Mouse (Mus musculus): Measurements from ENCODE around the gene Fcrl6. TPM values are rescaled to one million over a fixed set of nuclear protein-coding genes. Genes with fewer than 3 reads are reported as not detected.

Fcrl6 gene
- polyA plus RNA-seq, 1 experiment from 2014 or later: not detected

- Histone ChIP-seq H3K36me3 (ENCODE audit: control insufficient read depth, insufficient read depth, low read length) (no peaks in the 10 kb centered on the region), H3K4me3 (replicated peaks; ENCODE audit: low read length) (no peak overlapping the region), H3K4me2 (ENCODE audit: low read depth, low read length) (no peak overlapping the region), H3K27ac (ENCODE audit: low read length) (no peak overlapping the region), H3K27me3 (ENCODE audit: control insufficient read depth, insufficient read depth, low read length) (no peaks in the 10 kb centered on the region), H3K9me3 (replicated peaks; ENCODE audit: control insufficient read depth, low read length) (no peaks in the 10 kb centered on the region), H3K9ac (ENCODE audit: low read length) (no peak overlapping the region), H3K4me1 (ENCODE audit: control insufficient read depth, insufficient read depth, low read length) (no peaks in the 10 kb centered on the region)
- ATAC-seq (ENCODE audit: insufficient read depth, low FRiP score): no peak
- WGBS: 83% methylated on average over 2 of the region's 2 CpGs
Observed at GRCm38 (mm10) chr1:172634136-172634535, 31.8 kb upstream of the Fcrl6 start.

GRCm38 (mm10) chr1:172632451-172633326 lies 30.3 kb upstream of the Fcrl6 start, which contains the start of gene Dusp23:
Dusp23 (minus strand) TSS chr1:172632962.
- peak; percentile 98 for ATAC-seq (ENCODE audit: insufficient read depth, low FRiP score)
- H3K36me3 ChIP-seq (ENCODE audit: control insufficient read depth, insufficient read depth, low read length): no peaks in the 10 kb centered on the region
- under 1% methylated on average over 53 of the region's 53 CpGs for WGBS

GRCm38 (mm10) chr1:172631721-172632120 lies 29.4 kb upstream of the Fcrl6 start:
- Histone ChIP-seq H3K9me3 (replicated peaks; ENCODE audit: control insufficient read depth, low read length) (no peaks in the 10 kb centered on the region), H3K9ac (ENCODE audit: low read length) (no peak overlapping the region), H3K4me3 (replicated peaks; ENCODE audit: low read length) (no peak overlapping the region), H3K4me1 (ENCODE audit: control insufficient read depth, insufficient read depth, low read length) (no peaks in the 10 kb centered on the region), H3K27me3 (ENCODE audit: control insufficient read depth, insufficient read depth, low read length) (no peaks in the 10 kb centered on the region), H3K36me3 (ENCODE audit: control insufficient read depth, insufficient read depth, low read length) (no peaks in the 10 kb centered on the region), H3K27ac (ENCODE audit: low read length) (no peak overlapping the region), H3K4me2 (ENCODE audit: low read depth, low read length) (no peak overlapping the region)
- WGBS: 83% methylated on average over 5 of the region's 5 CpGs
- ATAC-seq (ENCODE audit: insufficient read depth, low FRiP score): no peak

More at GRCm38 (mm10) chr1:172632451-172633326, 30.3 kb upstream of the Fcrl6 start, which contains the start of gene Dusp23:
- Histone ChIP-seq H3K4me3 (replicated peaks; ENCODE audit: low read length) (peak within 1 kb of the TSS; percentile 89), H3K9ac (ENCODE audit: low read length) (peak within 1 kb of the TSS; percentile 85), H3K4me1 (ENCODE audit: control insufficient read depth, insufficient read depth, low read length) (no peaks in the 10 kb centered on the region), H3K27me3 (ENCODE audit: control insufficient read depth, insufficient read depth, low read length) (no peaks in the 10 kb centered on the region), H3K4me2 (ENCODE audit: low read depth, low read length) (peak within 1 kb of the TSS; percentile 72), H3K9me3 (replicated peaks; ENCODE audit: control insufficient read depth, low read length) (no peaks in the 10 kb centered on the region), H3K27ac (ENCODE audit: low read length) (peak within 1 kb of the TSS; percentile 90)

GRCm38 (mm10) chr1:172629831-172630230 lies 27.5 kb upstream of the Fcrl6 start:
- Histone ChIP-seq H3K27me3 (ENCODE audit: control insufficient read depth, insufficient read depth, low read length) (no peaks in the 10 kb centered on the region), H3K9ac (ENCODE audit: low read length) (no peak overlapping the region), H3K36me3 (ENCODE audit: control insufficient read depth, insufficient read depth, low read length) (no peaks in the 10 kb centered on the region), H3K4me1 (ENCODE audit: control insufficient read depth, insufficient read depth, low read length) (no peaks in the 10 kb centered on the region), H3K4me2 (ENCODE audit: low read depth, low read length) (no peak overlapping the region), H3K27ac (ENCODE audit: low read length) (no peak overlapping the region), H3K4me3 (replicated peaks; ENCODE audit: low read length) (no peak overlapping the region), H3K9me3 (replicated peaks; ENCODE audit: control insufficient read depth, low read length) (0 out of 2 replicates have a peak, but pooled peaks cover 3% of the 10 kb centered on the region)
- 64% methylated on average over 7 of the region's 7 CpGs for WGBS
- ATAC-seq (ENCODE audit: insufficient read depth, low FRiP score): no peak

- H3K27me3 ChIP-seq (ENCODE audit: control insufficient read depth, insufficient read depth, low read length): no peaks in the 10 kb centered on the region
- no peak overlapping the region for H3K27ac ChIP-seq (ENCODE audit: low read length)
- no peaks in the 10 kb centered on the region for H3K4me1 ChIP-seq (ENCODE audit: control insufficient read depth, insufficient read depth, low read length)
- ATAC-seq (ENCODE audit: insufficient read depth, low FRiP score): no peak
- H3K9me3 ChIP-seq (replicated peaks; ENCODE audit: control insufficient read depth, low read length): 0 out of 2 replicates have a peak, but pooled peaks cover 3% of the 10 kb centered on the region
- H3K4me2 ChIP-seq (ENCODE audit: low read depth, low read length): no peak overlapping the region
- no peak overlapping the region for H3K4me3 ChIP-seq (replicated peaks; ENCODE audit: low read length)
- no peaks in the 10 kb centered on the region for H3K36me3 ChIP-seq (ENCODE audit: control insufficient read depth, insufficient read depth, low read length)
- WGBS: 97% methylated on average over 3 of the region's 3 CpGs
- H3K9ac ChIP-seq (ENCODE audit: low read length): no peak overlapping the region
Observed at GRCm38 (mm10) chr1:172626306-172626705, 24.0 kb upstream of the Fcrl6 start.

GRCm38 (mm10) chr1:172624081-172624480 lies 21.7 kb upstream of the Fcrl6 start:
- ATAC-seq (ENCODE audit: insufficient read depth, low FRiP score): no peak
- no peak overlapping the region for H3K4me2 ChIP-seq (ENCODE audit: low read depth, low read length)
- H3K27me3 ChIP-seq (ENCODE audit: control insufficient read depth, insufficient read depth, low read length): no peaks in the 10 kb centered on the region
- 0 out of 2 replicates have a peak, but pooled peaks cover 3% of the 10 kb centered on the region for H3K9me3 ChIP-seq (replicated peaks; ENCODE audit: control insufficient read depth, low read length)
- no peaks in the 10 kb centered on the region for H3K36me3 ChIP-seq (ENCODE audit: control insufficient read depth, insufficient read depth, low read length)
- H3K9ac ChIP-seq (ENCODE audit: low read length): no peak overlapping the region
- no peak overlapping the region for H3K27ac ChIP-seq (ENCODE audit: low read length)
- H3K4me3 ChIP-seq (replicated peaks; ENCODE audit: low read length): no peak overlapping the region
- no peaks in the 10 kb centered on the region for H3K4me1 ChIP-seq (ENCODE audit: control insufficient read depth, insufficient read depth, low read length)
- 39% methylated on average over 3 of the region's 3 CpGs for WGBS

GRCm38 (mm10) chr1:172623599-172623998 lies 21.2 kb upstream of the Fcrl6 start:
- no peak overlapping the region for H3K4me2 ChIP-seq (ENCODE audit: low read depth, low read length)
- no peaks in the 10 kb centered on the region for H3K36me3 ChIP-seq (ENCODE audit: control insufficient read depth, insufficient read depth, low read length)
- H3K4me1 ChIP-seq (ENCODE audit: control insufficient read depth, insufficient read depth, low read length): no peaks in the 10 kb centered on the region
- H3K27me3 ChIP-seq (ENCODE audit: control insufficient read depth, insufficient read depth, low read length): no peaks in the 10 kb centered on the region
- H3K27ac ChIP-seq (ENCODE audit: low read length): no peak overlapping the region
- 54% methylated on average over 5 of the region's 5 CpGs for WGBS
- H3K9ac ChIP-seq (ENCODE audit: low read length): no peak overlapping the region
- H3K9me3 ChIP-seq (replicated peaks; ENCODE audit: control insufficient read depth, low read length): 0 out of 2 replicates have a peak, but pooled peaks cover 3% of the 10 kb centered on the region
- ATAC-seq (ENCODE audit: insufficient read depth, low FRiP score): no peak
- no peak overlapping the region for H3K4me3 ChIP-seq (replicated peaks; ENCODE audit: low read length)

- Histone ChIP-seq H3K4me1 (ENCODE audit: control insufficient read depth, insufficient read depth, low read length) (peaks cover 11% of the 10 kb centered on the region; the same call in 1 of the 2 replicates), H3K4me3 (replicated peaks; ENCODE audit: low read length) (no peak overlapping the region), H3K9me3 (replicated peaks; ENCODE audit: control insufficient read depth, low read length) (no peaks in the 10 kb centered on the region), H3K27ac (ENCODE audit: low read length) (no peak overlapping the region), H3K4me2 (ENCODE audit: low read depth, low read length) (no peak overlapping the region), H3K36me3 (ENCODE audit: control insufficient read depth, insufficient read depth, low read length) (no peaks in the 10 kb centered on the region), H3K9ac (ENCODE audit: low read length) (no peak overlapping the region), H3K27me3 (ENCODE audit: control insufficient read depth, insufficient read depth, low read length) (no peaks in the 10 kb centered on the region)
- no peak for ATAC-seq (ENCODE audit: insufficient read depth, low FRiP score)
- 16% methylated on average over 7 of the region's 7 CpGs for WGBS
Observed at GRCm38 (mm10) chr1:172619235-172619634, 16.9 kb upstream of the Fcrl6 start.

- no peak overlapping the region for H3K4me2 ChIP-seq (ENCODE audit: low read depth, low read length)
- H3K4me3 ChIP-seq (replicated peaks; ENCODE audit: low read length): no peak overlapping the region
- H3K36me3 ChIP-seq (ENCODE audit: control insufficient read depth, insufficient read depth, low read length): no peaks in the 10 kb centered on the region
- H3K27me3 ChIP-seq (ENCODE audit: control insufficient read depth, insufficient read depth, low read length): no peaks in the 10 kb centered on the region
- no peak for ATAC-seq (ENCODE audit: insufficient read depth, low FRiP score)
- H3K27ac ChIP-seq (ENCODE audit: low read length): no peak overlapping the region
- WGBS: 68% methylated on average over 4 of the region's 4 CpGs
- no peaks in the 10 kb centered on the region for H3K9me3 ChIP-seq (replicated peaks; ENCODE audit: control insufficient read depth, low read length)
- H3K9ac ChIP-seq (ENCODE audit: low read length): no peak overlapping the region
- peaks cover 11% of the 10 kb centered on the region; the same call in 1 of the 2 replicates for H3K4me1 ChIP-seq (ENCODE audit: control insufficient read depth, insufficient read depth, low read length)
Observed at GRCm38 (mm10) chr1:172618141-172618540, 15.8 kb upstream of the Fcrl6 start.
